Mouse (Mus musculus) monocyte, adult 2 months (primary cell): ENCODE data around the gene Ptgr2.
"Not testable (repeated sequence)": the region's sequence is repeated elsewhere in the genome, so short reads cannot be mapped to it uniquely, and the experiment has no call there.

Experiments used
- DNase-seq, 2 experiments: peaks; one replicate each; pipeline ENCODE4 v3.0.0; 2022; ENCODE audit warnings: low spot score in 2 of 2, low read depth in 1 of 2

Ptgr2 gene

GRCm38 (mm10) chr12:84304101-84304500, 19.1 kb downstream of the Ptgr2 start:
- no peak for DNase-seq

GRCm38 (mm10) chr12:84304554-84304953, 19.5 kb downstream of the Ptgr2 start:
- no peak for DNase-seq

GRCm38 (mm10) chr12:84311306-84311705, 26.3 kb downstream of the Ptgr2 start:
- no peak for DNase-seq

- no peak for DNase-seq
These were observed 31.0 kb downstream of the Ptgr2 start for GRCm38 (mm10) chr12:84316006-84316405.

GRCm38 (mm10) chr12:84316721-84317621, 31.9 kb downstream of the Ptgr2 start, which contains the start of gene Zfp410:
Gene Zfp410, plus strand, starts transcription at chr12:84316852.
- peak; percentile 28 to 42 for DNase-seq

GRCm38 (mm10) chr12:84327111-84327512, 42.1 kb downstream of the Ptgr2 start:
- no peak for DNase-seq

GRCm38 (mm10) chr12:84336963-84337625, 52.1 kb downstream of the Ptgr2 start:
- peak in 1 of 2 experiments; percentile 7 for DNase-seq

- no peak for DNase-seq
These were observed 62.2 kb downstream of the Ptgr2 start for GRCm38 (mm10) chr12:84347192-84347591.

- not testable (repeated sequence) for DNase-seq
These were observed 73.7 kb downstream of the Ptgr2 start for GRCm38 (mm10) chr12:84358699-84359098.

GRCm38 (mm10) chr12:84361555-84362489, 76.8 kb downstream of the Ptgr2 start, which contains the start of the genes Coq6 and Fam161b:
Gene Coq6, plus strand, starts transcription at chr12:84361657.
Gene Fam161b, minus strand, starts transcription at chr12:84361833.
- peak; percentile 88 to 90 for DNase-seq

GRCm38 (mm10) chr12:84362872-84363271, 77.8 kb downstream of the Ptgr2 start:
- DNase-seq, result no peak

- DNase-seq, result no peak
These were observed 79.3 kb downstream of the Ptgr2 start for GRCm38 (mm10) chr12:84364291-84364690.

GRCm38 (mm10) chr12:84365137-84365536, 80.1 kb downstream of the Ptgr2 start:
- no peak for DNase-seq
